Mouse (Mus musculus): ENCODE measurements around the gene Pgrmc2. TPM values are rescaled to one million over a fixed set of nuclear protein-coding genes. Genes with fewer than 3 reads are reported as not detected.

The Pgrmc2 gene
- polyA plus RNA-seq, 1 experiment: 16.7 TPM

DNA sequence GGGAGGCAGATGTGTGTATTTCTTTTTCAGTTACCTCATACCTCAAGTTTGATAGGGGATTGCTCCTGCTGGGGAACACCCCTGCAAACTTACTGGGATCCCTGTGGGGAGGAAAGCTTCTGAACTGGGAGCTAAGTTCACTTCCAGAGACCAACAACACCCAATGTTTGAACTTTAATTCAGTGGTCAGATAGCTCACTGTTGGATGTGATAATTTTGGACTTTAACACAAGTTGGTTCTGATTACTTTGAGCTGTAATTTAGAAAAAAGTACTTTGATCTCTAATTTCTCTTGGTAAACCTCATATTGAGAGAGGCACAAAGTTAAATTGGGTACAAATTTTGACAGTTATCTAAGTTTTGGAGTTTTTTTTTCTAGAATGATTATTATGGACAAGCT is 4.2 kb upstream of the Pgrmc2 start:
- Histone ChIP-seq H3K4me3 (ENCODE audit: low read depth, low read length) (no peak overlapping the region), H3K27me3 (ENCODE audit: control insufficient read depth, insufficient read depth, low read length) (no peaks in the 10 kb centered on the region), H3K27ac (ENCODE audit: insufficient read depth, low read depth, low read length) (no peak overlapping the region), H3K36me3 (ENCODE audit: control insufficient read depth, insufficient read depth, low read length) (no peaks in the 10 kb centered on the region), H3K4me1 (ENCODE audit: control insufficient read depth, insufficient read depth, insufficient read length, low read length) (peaks cover 9% of the 10 kb centered on the region; the same call in 1 of the 2 replicates)
- no peak for TF ChIP-seq POLR2A (IDR thresholded peaks at IDR 0.05; ENCODE audit: low read depth, low read length)
- TF ChIP-seq CTCF (IDR thresholded peaks at IDR 0.05; ENCODE audit: extremely low read depth, insufficient read length, insufficient replicate concordance, low read depth, low read length): no peak

DNA sequence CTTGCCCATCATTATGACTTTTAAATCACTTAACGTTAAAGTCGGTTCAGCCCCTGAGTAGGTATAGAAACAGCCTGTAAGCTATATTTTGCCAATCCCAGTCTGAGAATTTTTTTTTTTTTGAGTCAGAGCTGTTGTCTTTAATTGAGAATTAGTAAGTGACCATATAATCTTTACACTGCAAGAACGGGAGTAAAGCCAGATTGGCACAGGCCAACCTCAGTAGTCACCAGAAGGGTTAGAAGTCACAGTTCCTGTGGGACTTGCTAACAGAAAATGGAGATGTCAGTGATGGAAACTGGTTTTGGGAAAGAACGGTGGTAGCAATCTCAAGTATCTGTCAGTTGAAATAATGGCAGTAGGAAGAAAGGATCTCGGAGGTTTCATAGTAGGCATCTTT is 1.6 kb upstream of the Pgrmc2 start:
- H3K27ac ChIP-seq (ENCODE audit: insufficient read depth, low read depth, low read length): no peak overlapping the region
- no peak for TF ChIP-seq CTCF (IDR thresholded peaks at IDR 0.05; ENCODE audit: extremely low read depth, insufficient read length, insufficient replicate concordance, low read depth, low read length)
- TF ChIP-seq POLR2A (IDR thresholded peaks at IDR 0.05; ENCODE audit: low read depth, low read length): no peak
- no peaks in the 10 kb centered on the region for H3K27me3 ChIP-seq (ENCODE audit: control insufficient read depth, insufficient read depth, low read length)
- 90% methylated on average over 5 of the region's 5 CpGs for WGBS
- peaks cover 4% of the 10 kb centered on the region; the same call in 1 of the 2 replicates for H3K4me1 ChIP-seq (ENCODE audit: control insufficient read depth, insufficient read depth, insufficient read length, low read length)
- H3K4me3 ChIP-seq (ENCODE audit: low read depth, low read length): no peak overlapping the region
- no peaks in the 10 kb centered on the region for H3K36me3 ChIP-seq (ENCODE audit: control insufficient read depth, insufficient read depth, low read length)

DNA sequence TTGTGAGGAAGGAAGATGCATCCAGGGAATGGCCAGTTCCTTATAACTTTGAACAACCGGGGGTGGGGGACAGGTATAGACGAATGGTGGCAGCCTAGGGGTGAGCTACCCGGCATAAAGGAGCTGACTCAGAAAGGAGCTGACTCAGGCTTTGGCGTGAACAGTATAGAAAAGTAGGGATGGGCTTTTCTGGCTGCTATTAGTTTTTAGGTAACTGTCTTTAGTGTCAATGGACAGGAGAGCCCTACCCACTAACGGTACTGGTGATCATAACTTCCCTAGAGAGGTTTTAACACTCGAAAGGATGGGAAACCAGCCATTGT is 905 bp upstream of the Pgrmc2 start:
- WGBS: under 1% methylated on average over 6 of the region's 6 CpGs

DNA sequence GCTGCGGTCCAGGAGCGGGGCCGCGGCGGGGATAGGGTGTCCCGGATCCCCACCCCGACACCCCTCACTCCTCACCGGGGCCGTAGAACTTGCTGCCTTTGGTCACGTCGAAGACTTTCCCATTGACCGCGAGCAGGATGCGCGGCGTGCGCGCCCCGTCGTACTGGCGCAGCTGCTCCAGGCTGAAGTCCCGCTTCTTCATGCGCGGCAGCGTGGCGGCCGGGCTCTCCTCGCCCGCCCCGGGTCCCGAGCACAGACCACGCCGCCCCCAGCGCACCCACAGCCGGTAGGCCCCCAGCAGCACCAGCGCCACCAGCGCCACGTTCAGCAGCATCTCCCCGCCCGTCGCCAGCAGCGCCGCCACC is 344 bp downstream of the Pgrmc2 start:
- Histone ChIP-seq H3K4me1 (ENCODE audit: control insufficient read depth, insufficient read depth, insufficient read length, low read length) (peaks cover 4% of the 10 kb centered on the region; the same call in 1 of the 2 replicates), H3K4me3 (ENCODE audit: low read depth, low read length) (peak overlapping the region; percentile 78), H3K27ac (ENCODE audit: insufficient read depth, low read depth, low read length) (peak overlapping the region; percentile 66), H3K27me3 (ENCODE audit: control insufficient read depth, insufficient read depth, low read length) (no peaks in the 10 kb centered on the region), H3K36me3 (ENCODE audit: control insufficient read depth, insufficient read depth, low read length) (no peaks in the 10 kb centered on the region)
- TF ChIP-seq CTCF (IDR thresholded peaks at IDR 0.05; ENCODE audit: extremely low read depth, insufficient read length, insufficient replicate concordance, low read depth, low read length) (no peak), POLR2A (IDR thresholded peaks at IDR 0.05; ENCODE audit: low read depth, low read length) (no peak)
- WGBS: under 1% methylated on average over 42 of the region's 43 CpGs

More for the DNA sequence above, 905 bp upstream of the Pgrmc2 start:
- no peaks in the 10 kb centered on the region for H3K27me3 ChIP-seq (ENCODE audit: control insufficient read depth, insufficient read depth, low read length)
- H3K36me3 ChIP-seq (ENCODE audit: control insufficient read depth, insufficient read depth, low read length): no peaks in the 10 kb centered on the region
- H3K27ac ChIP-seq (ENCODE audit: insufficient read depth, low read depth, low read length): peak overlapping the region; percentile 60
- peak overlapping the region; percentile 69 for H3K4me3 ChIP-seq (ENCODE audit: low read depth, low read length)
- TF ChIP-seq CTCF (IDR thresholded peaks at IDR 0.05; ENCODE audit: extremely low read depth, insufficient read length, insufficient replicate concordance, low read depth, low read length) (no peak), POLR2A (IDR thresholded peaks at IDR 0.05; ENCODE audit: low read depth, low read length) (no peak)
- H3K4me1 ChIP-seq (ENCODE audit: control insufficient read depth, insufficient read depth, insufficient read length, low read length): peaks cover 4% of the 10 kb centered on the region; the same call in 1 of the 2 replicates

DNA sequence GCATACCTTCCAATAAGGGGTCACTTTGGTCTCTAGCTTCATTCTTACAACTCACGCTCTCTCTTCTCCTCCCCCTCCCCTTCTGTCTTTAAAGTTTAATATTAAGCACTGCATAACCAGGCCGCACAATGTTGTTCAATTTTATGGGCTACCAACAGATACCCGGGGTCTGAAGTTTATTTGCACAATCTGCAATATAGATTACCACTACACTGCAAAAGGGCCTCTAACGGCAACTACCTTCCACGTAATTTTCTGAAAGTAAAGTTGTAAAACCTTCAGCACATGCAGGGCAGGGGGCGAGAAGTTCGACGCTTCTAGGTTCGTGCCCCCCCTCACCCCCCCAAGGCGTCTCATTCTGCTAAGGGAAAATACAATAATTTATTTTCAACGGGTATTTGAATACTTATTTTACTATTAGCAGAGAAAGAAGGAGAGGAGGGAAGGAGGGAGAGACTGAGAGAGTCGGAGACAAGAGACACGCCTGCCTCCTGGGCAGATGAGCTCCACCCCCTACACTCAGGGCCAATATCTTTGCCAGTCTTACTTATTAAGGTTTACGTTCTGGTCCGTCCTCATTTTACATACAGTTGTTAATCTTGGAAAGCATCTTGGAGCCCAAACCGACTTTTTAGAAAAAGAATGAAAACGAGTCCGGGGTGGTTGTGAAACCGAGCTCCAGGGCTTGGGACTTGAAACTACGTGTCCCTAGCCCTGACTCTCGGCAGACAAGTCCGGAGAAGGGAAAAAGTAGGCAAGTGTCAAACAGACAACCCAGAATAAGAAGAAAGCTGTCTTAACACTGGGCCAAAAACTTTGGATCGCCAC is 1.2 kb downstream of the Pgrmc2 start:
- Histone ChIP-seq H3K27ac (ENCODE audit: insufficient read depth, low read depth, low read length) (peak overlapping the region; percentile 66), H3K4me1 (ENCODE audit: control insufficient read depth, insufficient read depth, insufficient read length, low read length) (peaks cover 4% of the 10 kb centered on the region; the same call in 1 of the 2 replicates), H3K4me3 (ENCODE audit: low read depth, low read length) (peak overlapping the region; percentile 78), H3K27me3 (ENCODE audit: control insufficient read depth, insufficient read depth, low read length) (no peaks in the 10 kb centered on the region), H3K36me3 (ENCODE audit: control insufficient read depth, insufficient read depth, low read length) (no peaks in the 10 kb centered on the region)
- TF ChIP-seq CTCF (IDR thresholded peaks at IDR 0.05; ENCODE audit: extremely low read depth, insufficient read length, insufficient replicate concordance, low read depth, low read length): no peak
- no peak; the same call in 1 of the 2 replicates for TF ChIP-seq POLR2A (IDR thresholded peaks at IDR 0.05; ENCODE audit: low read depth, low read length)
- 2% methylated on average over 23 of the region's 23 CpGs for whole genome bisulfite sequencing

DNA sequence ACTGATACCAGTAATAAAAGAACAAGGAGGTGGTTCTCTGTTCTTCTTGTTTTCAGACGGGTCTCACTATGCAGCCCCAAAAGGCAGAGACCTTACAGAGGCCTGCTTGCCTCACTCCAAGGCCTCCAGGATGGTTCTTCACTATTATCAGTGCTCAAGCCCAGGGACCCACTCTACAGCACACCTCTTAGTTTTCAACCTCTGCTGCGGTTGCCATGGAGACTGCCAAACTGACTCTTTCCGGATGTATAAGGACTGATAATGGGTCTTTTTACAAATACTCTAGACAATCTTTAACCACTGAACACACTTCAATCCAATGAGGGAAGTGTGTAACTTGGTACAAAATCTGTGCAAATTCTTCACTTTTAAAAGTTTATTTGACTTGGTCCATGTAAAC is 2.1 kb downstream of the Pgrmc2 start:
- Histone ChIP-seq H3K4me1 (ENCODE audit: control insufficient read depth, insufficient read depth, insufficient read length, low read length) (peaks cover 4% of the 10 kb centered on the region; the same call in 1 of the 2 replicates), H3K27me3 (ENCODE audit: control insufficient read depth, insufficient read depth, low read length) (no peaks in the 10 kb centered on the region), H3K27ac (ENCODE audit: insufficient read depth, low read depth, low read length) (no peak overlapping the region), H3K36me3 (ENCODE audit: control insufficient read depth, insufficient read depth, low read length) (no peaks in the 10 kb centered on the region), H3K4me3 (ENCODE audit: low read depth, low read length) (no peak overlapping the region)
- no peak for TF ChIP-seq POLR2A (IDR thresholded peaks at IDR 0.05; ENCODE audit: low read depth, low read length)
- TF ChIP-seq CTCF (IDR thresholded peaks at IDR 0.05; ENCODE audit: extremely low read depth, insufficient read length, insufficient replicate concordance, low read depth, low read length): no peak
- 18% methylated on average over 3 of the region's 3 CpGs for WGBS

DNA sequence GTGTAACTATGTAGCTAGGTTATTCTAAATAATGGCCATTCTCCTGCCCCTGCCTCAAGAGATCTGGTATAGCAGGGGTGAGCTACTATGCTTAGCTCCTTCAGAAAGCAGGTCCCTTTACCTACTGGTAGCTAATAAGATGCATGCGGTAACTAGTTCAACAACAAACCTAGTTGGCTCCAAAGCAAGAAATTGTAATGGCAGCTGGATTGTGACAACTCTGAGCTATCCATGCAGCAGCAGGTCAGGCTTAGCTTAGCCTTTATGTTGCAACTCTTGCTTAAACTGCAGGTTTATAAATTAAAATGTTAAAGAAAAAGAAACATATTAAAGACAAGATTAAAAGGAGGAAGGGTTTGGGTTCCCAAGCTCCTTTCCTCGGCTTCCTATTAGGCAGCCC is 4.2 kb downstream of the Pgrmc2 start:
- Histone ChIP-seq H3K27me3 (ENCODE audit: control insufficient read depth, insufficient read depth, low read length) (no peaks in the 10 kb centered on the region), H3K4me1 (ENCODE audit: control insufficient read depth, insufficient read depth, insufficient read length, low read length) (peaks cover 3% of the 10 kb centered on the region; the same call in 1 of the 2 replicates), H3K36me3 (ENCODE audit: control insufficient read depth, insufficient read depth, low read length) (no peaks in the 10 kb centered on the region), H3K27ac (ENCODE audit: insufficient read depth, low read depth, low read length) (no peak overlapping the region), H3K4me3 (ENCODE audit: low read depth, low read length) (no peak overlapping the region)
- 99% methylated on average over 2 of the region's 2 CpGs for WGBS
- TF ChIP-seq CTCF (IDR thresholded peaks at IDR 0.05; ENCODE audit: extremely low read depth, insufficient read length, insufficient replicate concordance, low read depth, low read length) (no peak), POLR2A (IDR thresholded peaks at IDR 0.05; ENCODE audit: low read depth, low read length) (no peak)
